Mouse (Mus musculus) spleen, adult 12 weeks (tissue): ENCODE measurements around the gene Ginm1.
A peak's percentile ranks its signal among the peaks of the same experiment; 100 is the strongest.
"Not testable (repeated sequence)": the region's sequence is repeated elsewhere in the genome, so short reads cannot be mapped to it uniquely, and the experiment has no call there.

Experiments
- DNase-seq: peaks from one replicate; pipeline ENCODE4 v3.0.0; 2022; ENCODE audit warnings: low spot score

Gene Ginm1

GRCm38 (mm10) chr10:7809937-7810336 is 17.3 kb upstream of the Ginm1 start:
- DNase-seq: peak; percentile 30

DNA sequence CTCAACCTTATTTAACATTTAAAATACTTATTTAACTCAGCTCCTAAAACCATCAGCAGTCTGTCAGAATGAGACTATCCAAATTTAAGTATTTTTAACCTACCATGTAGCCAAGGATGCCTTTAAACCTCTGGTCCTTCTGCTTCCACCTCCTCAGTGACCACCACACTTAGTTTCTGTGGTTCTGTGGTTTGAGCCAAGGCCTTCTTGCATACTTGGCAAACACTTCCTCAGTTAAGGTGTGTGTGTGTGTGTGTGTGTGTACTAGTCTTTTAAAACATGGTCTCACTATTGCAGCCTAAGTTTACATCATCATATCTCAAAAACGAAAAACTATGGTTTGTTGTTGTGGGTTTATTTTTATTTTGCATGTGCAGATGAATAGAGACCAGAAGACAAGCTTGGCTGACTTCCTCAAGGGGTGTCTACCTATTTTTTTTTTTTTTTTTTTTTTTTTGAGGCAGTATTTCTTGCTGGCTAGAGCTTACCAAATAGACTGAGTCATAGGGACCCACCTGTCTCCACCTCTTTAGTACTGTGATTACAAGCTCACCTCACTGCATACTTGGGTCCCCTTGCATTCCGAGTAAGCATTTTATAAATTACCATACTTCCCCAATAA is 10.0 kb upstream of the Ginm1 start:
- DNase-seq: no peak

- DNase-seq: no peak
These were observed 8.6 kb upstream of the Ginm1 start for GRCm38 (mm10) chr10:7801258-7801657.

DNA sequence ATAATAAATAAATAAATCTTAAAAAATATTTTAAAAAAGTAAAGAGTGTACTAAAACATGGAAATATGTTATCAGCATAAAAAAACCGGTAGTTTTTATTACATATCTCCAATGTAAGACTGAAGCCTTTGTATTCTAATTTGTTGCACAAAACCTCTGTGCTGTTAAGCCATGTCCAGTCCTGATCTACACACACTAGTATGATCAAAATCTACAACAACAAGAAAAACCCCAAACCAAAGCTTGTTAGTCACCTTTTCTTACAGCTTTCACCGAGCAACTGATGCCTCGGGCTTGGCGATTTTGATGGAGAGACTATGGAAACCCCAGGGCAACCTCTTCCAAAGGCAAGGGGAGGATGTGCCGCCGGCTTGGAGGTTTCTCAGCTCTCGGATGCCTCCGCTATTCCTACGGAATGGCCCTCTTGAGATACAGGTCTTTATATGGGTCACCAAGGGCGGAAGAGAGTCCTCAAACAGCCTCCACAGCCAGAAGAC is 322 bp downstream of the Ginm1 start:
- no peak for DNase-seq

DNA sequence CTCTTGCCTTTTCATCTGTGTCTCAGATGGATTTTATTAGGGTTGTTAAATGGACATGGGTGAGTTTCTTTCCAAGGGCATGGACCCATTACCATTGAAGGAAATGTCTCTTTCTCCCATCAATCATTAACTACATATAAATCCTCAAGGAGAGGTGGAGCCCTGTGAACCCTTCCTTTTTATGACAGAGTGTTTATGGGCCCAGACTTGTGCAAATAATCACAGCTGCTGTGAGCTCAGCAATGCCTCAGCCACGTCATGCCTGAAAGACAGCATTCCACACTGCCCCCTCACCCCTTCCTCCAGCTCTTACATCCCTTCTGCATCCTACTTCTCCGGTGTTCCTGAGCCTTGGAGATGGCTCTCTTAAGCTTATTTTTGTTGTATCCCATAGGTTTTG is 5.3 kb downstream of the Ginm1 start:
- DNase-seq: no peak

GRCm38 (mm10) chr10:7781214-7781613 is 11.4 kb downstream of the Ginm1 start:
- DNase-seq: no peak

- peak; percentile 69 for DNase-seq
These were observed 12.1 kb downstream of the Ginm1 start for GRCm38 (mm10) chr10:7780238-7781176.

- no peak for DNase-seq
These were observed 12.8 kb downstream of the Ginm1 start for GRCm38 (mm10) chr10:7779751-7780237.

GRCm38 (mm10) chr10:7778361-7778760 is 14.3 kb downstream of the Ginm1 start:
- DNase-seq: no peak

DNA sequence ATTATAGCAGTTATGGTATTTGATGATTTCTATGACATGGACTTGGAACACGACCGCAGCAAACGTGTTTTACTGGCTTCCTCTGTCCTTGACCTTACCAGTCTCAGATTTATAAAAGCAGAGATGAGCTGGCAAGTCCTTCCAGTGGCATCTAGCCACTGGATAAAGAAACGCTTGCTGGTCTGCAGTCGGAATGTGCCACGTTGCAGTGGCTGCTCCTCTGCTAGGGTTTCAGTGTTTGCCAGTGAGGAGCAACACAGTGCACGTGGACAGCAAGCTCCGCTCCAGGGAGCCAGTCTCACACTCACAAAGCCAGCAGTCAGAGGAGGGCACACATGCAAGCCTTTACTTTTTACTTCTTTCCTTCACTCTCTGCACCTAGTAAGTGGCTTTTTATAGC is 17.2 kb downstream of the Ginm1 start:
- no peak for DNase-seq

- DNase-seq: no peak
These were observed 19.9 kb downstream of the Ginm1 start for GRCm38 (mm10) chr10:7772769-7773168.

DNA sequence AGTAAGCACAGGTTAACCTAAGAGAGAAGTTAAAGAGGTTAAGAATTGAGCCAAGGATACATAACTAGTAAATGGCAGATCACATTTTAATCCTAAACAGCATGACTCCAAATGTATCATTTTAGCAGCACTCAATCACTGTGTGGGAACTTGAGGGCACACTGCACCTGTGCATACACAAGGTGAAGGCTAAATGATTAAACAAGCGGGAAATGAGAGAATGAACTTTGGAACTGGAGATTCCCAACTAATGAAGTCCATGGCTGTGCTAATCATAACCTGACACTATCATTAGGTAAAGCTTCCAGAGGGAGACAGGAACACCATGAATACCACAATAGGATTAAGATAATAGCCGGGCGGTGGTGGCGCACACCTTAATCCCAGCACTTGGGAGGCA is 20.3 kb downstream of the Ginm1 start:
- no peak for DNase-seq

DNA sequence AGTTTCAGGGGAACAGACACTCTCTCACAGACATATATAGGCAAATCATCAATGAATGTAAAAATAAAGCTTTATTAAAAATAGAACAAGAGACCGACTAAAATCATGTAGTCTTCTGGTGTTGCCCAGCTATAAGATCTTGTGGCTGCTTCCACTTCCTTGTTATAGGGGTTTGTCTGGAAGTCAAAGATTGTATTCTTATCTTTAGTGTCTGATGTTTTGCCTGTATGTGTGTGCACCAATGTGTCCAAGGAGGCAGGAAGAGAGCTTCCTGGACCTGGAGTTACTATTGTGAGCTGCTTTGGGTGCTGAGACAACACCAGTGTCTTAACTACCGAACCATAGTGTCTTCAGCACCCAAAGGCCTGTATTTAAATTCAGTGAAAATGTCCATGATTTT is 35.1 kb downstream of the Ginm1 start:
- DNase-seq: no peak

- no peak for DNase-seq
These were observed 43.9 kb downstream of the Ginm1 start for GRCm38 (mm10) chr10:7748752-7749151.

- DNase-seq: not testable (repeated sequence)
These were observed 47.1 kb downstream of the Ginm1 start for GRCm38 (mm10) chr10:7745528-7745927.

GRCm38 (mm10) chr10:7737914-7738313 is 54.7 kb downstream of the Ginm1 start:
- no peak for DNase-seq

GRCm38 (mm10) chr10:7737122-7737521 is 55.5 kb downstream of the Ginm1 start:
- no peak for DNase-seq

GRCm38 (mm10) chr10:7731582-7731981 is 61.0 kb downstream of the Ginm1 start:
- no peak for DNase-seq

DNA sequence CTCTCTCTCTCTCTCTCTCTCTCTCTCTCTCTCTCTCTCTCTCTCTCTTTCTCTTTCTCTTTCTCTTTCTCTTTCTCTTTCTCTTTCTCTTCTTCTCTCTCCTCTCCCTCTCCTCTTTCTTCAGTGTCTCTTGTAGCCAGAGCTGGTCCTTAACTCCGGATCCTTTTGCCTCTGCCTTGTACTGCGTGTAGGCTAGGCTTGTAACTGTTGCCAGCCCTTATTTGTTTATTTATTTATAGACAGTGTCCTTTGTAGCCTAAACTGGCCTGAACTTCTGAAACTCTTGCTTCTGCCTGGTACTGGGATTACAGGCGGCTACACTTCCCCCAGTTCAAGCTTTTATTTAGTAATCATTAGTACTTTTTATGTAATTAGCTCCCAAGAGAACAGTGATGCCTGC is 65.6 kb downstream of the Ginm1 start:
- DNase-seq: no peak

GRCm38 (mm10) chr10:7726501-7726812 is 66.2 kb downstream of the Ginm1 start:
- no peak for DNase-seq

GRCm38 (mm10) chr10:7725751-7726500 is 66.7 kb downstream of the Ginm1 start, which contains the start of gene Katna1:
Gene Katna1 (plus strand): TSS chr10:7726000.
- peak; percentile 97 for DNase-seq
